Mouse (Mus musculus) B cell, adult 62 days (primary cell): ENCODE results near the gene Ube2d1. TPM values are rescaled to one million over a fixed set of nuclear protein-coding genes. Genes with fewer than 3 reads are reported as not detected.

Experiments
- total RNA-seq: library from RNA; stranded (reverse); gene quantifications from 4 replicates; pipeline ENCODE4 v1.2.4, GENCODE M21; 2023

Gene Ube2d1
- 61.9 to 68.0 TPM (median 65.0 TPM) in 4 replicates for total RNA-seq

GRCm38 (mm10) chr10:71285126-71285580 is at the start of gene Ube2d1:
Gene Ube2d1 (minus strand): TSS chr10:71285262.

GRCm38 (mm10) chr10:71238240-71238554 is 46.9 kb downstream of the Ube2d1 start, which contains the start of gene Tfam:
Gene Tfam (minus strand): TSS chr10:71238280.

Other genes with a start within 250 kb of the Ube2d1 start
- not detected in 4 replicates for gene Bicc1, start 125.6 kb downstream of the Ube2d1 start, total RNA-seq
- gene Tfam, start 47.0 kb downstream of the Ube2d1 start, total RNA-seq: 68.6 to 94.8 TPM (median 73.9 TPM) in 4 replicates
- gene Cisd1, start 59.7 kb upstream of the Ube2d1 start, total RNA-seq: 9.6 to 13.2 TPM (median 12.1 TPM) in 4 replicates
- gene Ipmk, start 62.5 kb upstream of the Ube2d1 start, total RNA-seq: 25.0 to 32.3 TPM (median 27.3 TPM) in 4 replicates